Mouse (Mus musculus): Measurements from ENCODE around the gene Prdm15.

- no peak for TF ChIP-seq POLR2A (IDR thresholded peaks at IDR 0.05; ENCODE audit: borderline replicate concordance, extremely low read depth, low read depth, low read length)
- no peak for TF ChIP-seq CTCF (IDR thresholded peaks at IDR 0.05; ENCODE audit: insufficient read depth, low read length)
Measured at GRCm38 (mm10) chr16:97823311-97824007, 28.2 kb downstream of the Prdm15 start.
